In the genomic region with DNA sequence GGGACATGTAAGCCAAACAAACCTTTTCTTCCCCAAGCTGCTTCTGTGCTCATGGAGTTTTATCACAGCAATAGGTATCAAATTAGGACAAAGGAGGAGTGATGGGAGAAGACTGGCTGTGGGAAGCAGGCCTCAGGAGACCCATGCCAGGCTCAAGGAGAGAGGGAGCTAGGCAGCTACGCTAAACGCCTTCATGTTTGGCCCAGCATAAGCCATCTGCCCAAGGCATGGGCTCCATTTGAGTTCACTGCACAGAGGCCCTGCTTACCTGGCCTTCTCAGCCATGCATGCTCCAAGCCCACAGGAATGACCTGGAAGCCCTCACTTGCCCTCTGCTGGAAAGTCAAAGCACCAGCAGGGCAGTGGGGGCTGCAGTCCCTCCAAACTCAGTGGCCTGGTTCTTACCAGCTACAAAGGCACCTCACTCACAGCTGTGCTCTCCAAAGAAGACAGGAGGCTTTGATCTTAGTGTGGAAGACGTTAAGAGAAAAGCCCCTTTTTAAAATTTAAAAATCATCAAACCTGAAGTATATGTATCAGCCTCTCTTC, we compare ENCODE assay signal across 10 mouse cellular contexts.
DNase-seq lines count a peak whose midpoint lies in the region; ATAC-seq lines count a peak whose summit lies in the region.
"Had no signal": no experiment of that assay in that cellular context is flagged by ENCODE, and none has a peak within 500 bp of the region (broad histone marks: within the 10 kb centered on the region; RNA-seq: fewer than 3 reads in every experiment).

No protein-coding gene starts in this region.

- H3K4me2 ChIP-seq in hindbrain, embryonic 13.5 days: no peak overlapping the region
- H3K4me2 ChIP-seq in hindbrain, embryonic 11.5 days (replicated peaks; ENCODE audit: low read depth, low read length): no peak overlapping the region
- no peak overlapping the region for H3K4me2 ChIP-seq in midbrain, embryonic 11.5 days
- H3K4me2 ChIP-seq in midbrain, embryonic 13.5 days (replicated peaks): no peak overlapping the region
- H3K4me2 ChIP-seq in neural tube, embryonic 14.5 days (ENCODE audit: low read depth, low read length): no peak overlapping the region

- H3K27ac ChIP-seq in hindbrain, embryonic 13.5 days: peak overlapping the region; percentile 78
- no peak overlapping the region for H3K27ac ChIP-seq in hindbrain, embryonic 11.5 days (ENCODE audit: low read depth, low read length)
- H3K27ac ChIP-seq in midbrain, embryonic 11.5 days (ENCODE audit: low read depth, low read length): no peak overlapping the region
- H3K27ac ChIP-seq in midbrain, embryonic 13.5 days: no peak overlapping the region
- H3K27ac ChIP-seq in neural tube, embryonic 14.5 days (ENCODE audit: low read depth, low read length): peak overlapping the region; percentile 69

- peaks cover 58% of the 10 kb centered on the region for H3K4me1 ChIP-seq in hindbrain, embryonic 13.5 days (replicated peaks)
- no peaks in the 10 kb centered on the region for H3K4me1 ChIP-seq in hindbrain, embryonic 11.5 days (replicated peaks; ENCODE audit: control insufficient read depth, insufficient read depth, low read length)
- no peaks in the 10 kb centered on the region for H3K4me1 ChIP-seq in midbrain, embryonic 11.5 days (ENCODE audit: control insufficient read depth, insufficient read depth, low read length)
- peaks cover 34% of the 10 kb centered on the region for H3K4me1 ChIP-seq in midbrain, embryonic 13.5 days (replicated peaks)
- peaks cover 28% of the 10 kb centered on the region for H3K4me1 ChIP-seq in neural tube, embryonic 14.5 days (ENCODE audit: control insufficient read depth, insufficient read depth, low read length)

- H3K9me3 ChIP-seq in hindbrain, embryonic 13.5 days: no peaks in the 10 kb centered on the region
- H3K9me3 ChIP-seq in hindbrain, embryonic 11.5 days (ENCODE audit: control insufficient read depth, low read length): no peaks in the 10 kb centered on the region
- H3K9me3 ChIP-seq in midbrain, embryonic 11.5 days (ENCODE audit: control insufficient read depth, low read length): no peaks in the 10 kb centered on the region
- no peaks in the 10 kb centered on the region for H3K9me3 ChIP-seq in midbrain, embryonic 13.5 days
- H3K9me3 ChIP-seq in neural tube, embryonic 14.5 days (ENCODE audit: control insufficient read depth, low read length): no peaks in the 10 kb centered on the region
- H3K9me3 ChIP-seq: megakaryocyte, embryonic 14.5 days had no signal

- H3K36me3 ChIP-seq in hindbrain, embryonic 13.5 days: no peaks in the 10 kb centered on the region; the same call in 1 of the 2 replicates
- no peaks in the 10 kb centered on the region for H3K36me3 ChIP-seq in hindbrain, embryonic 11.5 days (ENCODE audit: control insufficient read depth, insufficient read depth, low read length)
- H3K36me3 ChIP-seq in midbrain, embryonic 11.5 days (ENCODE audit: control insufficient read depth, insufficient read depth, low read length): no peaks in the 10 kb centered on the region
- H3K36me3 ChIP-seq in midbrain, embryonic 13.5 days: 0 out of 2 replicates have a peak, but pooled peaks cover 4% of the 10 kb centered on the region
- no peaks in the 10 kb centered on the region for H3K36me3 ChIP-seq in neural tube, embryonic 14.5 days (ENCODE audit: control insufficient read depth, insufficient read depth, low read length)

- no peak overlapping the region for H3K4me3 ChIP-seq in hindbrain, embryonic 13.5 days
- no peak overlapping the region for H3K4me3 ChIP-seq in hindbrain, embryonic 11.5 days (ENCODE audit: low read depth, low read length)
- H3K4me3 ChIP-seq in midbrain, embryonic 11.5 days (ENCODE audit: low read depth, low read length): no peak overlapping the region
- H3K4me3 ChIP-seq in midbrain, embryonic 13.5 days (replicated peaks): no peak overlapping the region
- no peak overlapping the region for H3K4me3 ChIP-seq in neural tube, embryonic 14.5 days (ENCODE audit: low read depth, low read length)
- H3K4me3 ChIP-seq: megakaryocyte, embryonic 14.5 days had no signal

- 0 out of 2 replicates have a peak overlapping the region, but pooled peaks have one; percentile 24 for H3K9ac ChIP-seq in hindbrain, embryonic 13.5 days
- no peak overlapping the region for H3K9ac ChIP-seq in hindbrain, embryonic 11.5 days (ENCODE audit: low read depth, low read length)
- no peak overlapping the region for H3K9ac ChIP-seq in midbrain, embryonic 11.5 days (ENCODE audit: low read length)
- no peak overlapping the region for H3K9ac ChIP-seq in midbrain, embryonic 13.5 days (replicated peaks)
- no peak overlapping the region for H3K9ac ChIP-seq in neural tube, embryonic 14.5 days (replicated peaks; ENCODE audit: low read depth, low read length)

- no peak for ATAC-seq in hindbrain, embryonic 13.5 days (ENCODE audit: low FRiP score)
- ATAC-seq in hindbrain, embryonic 11.5 days (ENCODE audit: low FRiP score): no peak
- no peak for ATAC-seq in midbrain, embryonic 11.5 days (ENCODE audit: low FRiP score)
- no peak for ATAC-seq in midbrain, embryonic 13.5 days
- no peak for ATAC-seq in neural tube, embryonic 14.5 days (ENCODE audit: low read depth)

- H3K27me3 ChIP-seq in hindbrain, embryonic 13.5 days: no peaks in the 10 kb centered on the region
- H3K27me3 ChIP-seq in hindbrain, embryonic 11.5 days (ENCODE audit: control insufficient read depth, insufficient read depth, low read length): no peaks in the 10 kb centered on the region
- H3K27me3 ChIP-seq in midbrain, embryonic 11.5 days (ENCODE audit: control insufficient read depth, insufficient read depth, low read length): no peaks in the 10 kb centered on the region
- no peaks in the 10 kb centered on the region for H3K27me3 ChIP-seq in midbrain, embryonic 13.5 days
- no peaks in the 10 kb centered on the region for H3K27me3 ChIP-seq in neural tube, embryonic 14.5 days (ENCODE audit: control insufficient read depth, insufficient read depth, low read length)
- H3K27me3 ChIP-seq: megakaryocyte, embryonic 14.5 days had no signal

- WGBS in hindbrain, embryonic 13.5 days: 76% methylated on average over 3 of the region's 3 CpGs
- 86% methylated on average over 3 of the region's 3 CpGs for WGBS in hindbrain, embryonic 11.5 days
- 89% methylated on average over 3 of the region's 3 CpGs for WGBS in midbrain, embryonic 11.5 days
- WGBS in midbrain, embryonic 13.5 days: 83% methylated on average over 3 of the region's 3 CpGs
- 85% methylated on average over 3 of the region's 3 CpGs for WGBS in neural tube, embryonic 14.5 days

- no peak for DNase-seq in hindbrain, embryonic 11.5 days (ENCODE audit: low spot score)
- DNase-seq in midbrain, embryonic 11.5 days (ENCODE audit: low spot score, missing footprints): peak; percentile 47
- DNase-seq in thymus, postnatal 36 days: peak; percentile 17 to 53
- DNase-seq in layer of hippocampus, adult 8-10 months (ENCODE audit: low spot score in 2 of 2): no peak
- DNase-seq: cerebellum, adult 8-10 months; kidney, postnatal 4 days had no signal

Comparison
In these comparisons a context has a peak if more than half of its experiments do, and no peak if none do; other contexts are left out.
1. H3K27ac ChIP-seq: peak in hindbrain, embryonic 13.5 days (single experiment) and neural tube, embryonic 14.5 days (single experiment); none in hindbrain, embryonic 11.5 days (single experiment), midbrain, embryonic 11.5 days (single experiment) and midbrain, embryonic 13.5 days (single experiment).
2. DNase-seq: peak in midbrain, embryonic 11.5 days (single experiment) and thymus, postnatal 36 days (2 of 2); none in hindbrain, embryonic 11.5 days (single experiment) and layer of hippocampus, adult 8-10 months (0 of 2).